Mouse (Mus musculus): ENCODE measurements around the gene Myof.

GRCm38 (mm10) chr19:37988156-37988555 is 55.2 kb downstream of the Myof start:
- TF ChIP-seq CTCF (IDR thresholded peaks at IDR 0.05; ENCODE audit: control insufficient read depth, insufficient read depth, insufficient replicate concordance, low read depth, low read length) (no peak), POLR2A (IDR thresholded peaks at IDR 0.05; ENCODE audit: control insufficient read depth, low read depth, low read length) (no peak)
